Mouse (Mus musculus): Measurements from ENCODE around the gene Gm9857.

Gm9857 gene

DNA sequence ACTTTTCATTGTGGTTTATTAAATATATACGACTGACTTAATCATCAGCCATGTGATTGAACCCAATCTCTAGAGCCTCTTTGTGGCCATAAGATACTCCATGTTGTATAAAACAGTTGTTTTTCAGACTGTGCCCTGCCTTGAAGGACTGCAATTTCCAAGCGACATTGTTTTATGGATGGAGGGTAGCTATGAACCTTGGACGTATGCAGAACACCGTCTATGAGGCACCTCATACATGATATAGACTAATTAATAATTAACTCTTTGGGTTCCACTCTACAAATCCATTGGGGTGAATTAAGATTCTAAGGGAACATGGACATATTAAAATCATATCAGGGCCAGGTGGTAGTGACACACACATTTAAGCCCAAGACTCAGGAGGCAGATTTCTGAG, 14.6 kb downstream of the Gm9857 start:
- no peak for DNase-seq (ENCODE audit: low spot score in 2 of 2)

GRCm38 (mm10) chr3:108921822-108922221, 18.4 kb downstream of the Gm9857 start:
- DNase-seq (ENCODE audit: low spot score in 2 of 2) = no peak

GRCm38 (mm10) chr3:108920442-108921070, 19.7 kb downstream of the Gm9857 start:
- no peak for DNase-seq (ENCODE audit: low spot score in 2 of 2)

GRCm38 (mm10) chr3:108918852-108919251, 21.4 kb downstream of the Gm9857 start:
- DNase-seq (ENCODE audit: low spot score in 2 of 2) = no peak

GRCm38 (mm10) chr3:108917986-108918385, 22.3 kb downstream of the Gm9857 start:
- no peak for DNase-seq (ENCODE audit: low spot score in 2 of 2)

- no peak for DNase-seq (ENCODE audit: low spot score in 2 of 2)
These were observed 23.4 kb downstream of the Gm9857 start for GRCm38 (mm10) chr3:108916857-108917256.

DNA sequence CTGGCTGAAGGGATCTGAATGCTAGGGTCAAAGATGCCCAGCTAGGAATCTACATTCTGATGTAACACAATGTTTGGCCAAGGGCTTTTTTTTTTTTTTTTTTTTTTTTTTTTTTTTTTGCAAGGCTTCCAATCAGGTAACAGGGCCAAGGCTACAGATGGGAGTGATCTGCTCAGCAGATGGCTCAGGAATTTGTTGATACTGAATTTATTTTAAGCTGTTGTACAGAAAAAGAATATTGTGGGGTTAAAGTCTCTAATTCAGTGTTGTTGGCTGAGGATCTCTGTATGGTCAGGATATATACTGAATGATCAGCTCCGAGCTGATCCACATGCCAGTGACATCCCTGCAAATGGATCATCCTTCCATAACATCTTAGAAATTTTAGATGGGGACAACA, 24.2 kb downstream of the Gm9857 start:
- no peak for DNase-seq (ENCODE audit: low spot score in 2 of 2)

DNA sequence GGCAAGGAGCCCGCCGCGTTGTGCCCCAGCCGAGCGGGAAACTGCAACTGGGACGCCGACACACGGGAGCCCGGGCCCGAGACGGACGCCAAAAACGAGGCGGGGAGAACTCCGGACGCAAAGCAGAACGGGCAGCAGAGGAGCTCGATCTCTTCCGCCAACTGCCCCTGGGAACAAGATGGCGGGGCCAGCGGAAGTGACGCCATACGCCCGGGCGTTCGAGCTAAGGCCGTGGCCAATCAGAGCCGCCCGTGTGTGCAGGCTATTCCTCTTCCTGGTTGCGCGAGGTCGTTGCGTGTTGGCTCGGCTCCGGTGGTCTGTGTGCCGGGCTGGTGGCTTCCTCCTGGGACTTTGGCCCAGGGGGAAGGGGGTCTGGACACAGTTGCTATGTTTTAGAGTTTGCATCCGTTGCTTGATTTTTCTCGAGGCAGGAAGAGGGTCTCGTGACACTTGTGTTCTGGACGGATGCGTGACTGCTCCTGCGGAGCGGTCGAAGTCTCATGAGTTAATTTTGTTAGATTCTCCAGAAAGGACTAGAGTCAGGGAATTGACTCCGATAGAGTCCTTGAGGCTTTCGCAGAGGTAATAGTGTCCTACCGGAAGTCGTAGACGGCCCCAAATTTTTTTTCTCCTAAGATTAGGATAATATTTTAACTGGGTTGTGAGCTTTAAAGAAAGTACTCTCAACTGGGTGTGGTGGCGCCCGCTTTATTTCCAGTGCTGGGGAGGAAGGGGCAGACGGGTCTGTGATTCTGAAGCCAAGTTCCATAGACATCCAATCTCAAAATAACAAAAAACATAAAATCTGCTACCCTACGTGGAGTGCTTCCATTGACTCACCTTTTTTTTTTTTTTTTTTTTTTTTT, 28.5 kb downstream of the Gm9857 start, which contains the start of gene Prpf38b:
Gene Prpf38b (minus strand): TSS at position 180 of the 866 bp plus-strand sequence.
- DNase-seq (ENCODE audit: low spot score in 2 of 2) = peak; percentile 92 to 94

- peak; percentile 79 to 86 for DNase-seq (ENCODE audit: low spot score in 2 of 2)
These were observed 29.1 kb downstream of the Gm9857 start for GRCm38 (mm10) chr3:108911081-108911547.

GRCm38 (mm10) chr3:108910303-108911080, 29.8 kb downstream of the Gm9857 start:
- DNase-seq (ENCODE audit: low spot score in 2 of 2) = peak in 1 of 2 experiments; percentile 3

DNA sequence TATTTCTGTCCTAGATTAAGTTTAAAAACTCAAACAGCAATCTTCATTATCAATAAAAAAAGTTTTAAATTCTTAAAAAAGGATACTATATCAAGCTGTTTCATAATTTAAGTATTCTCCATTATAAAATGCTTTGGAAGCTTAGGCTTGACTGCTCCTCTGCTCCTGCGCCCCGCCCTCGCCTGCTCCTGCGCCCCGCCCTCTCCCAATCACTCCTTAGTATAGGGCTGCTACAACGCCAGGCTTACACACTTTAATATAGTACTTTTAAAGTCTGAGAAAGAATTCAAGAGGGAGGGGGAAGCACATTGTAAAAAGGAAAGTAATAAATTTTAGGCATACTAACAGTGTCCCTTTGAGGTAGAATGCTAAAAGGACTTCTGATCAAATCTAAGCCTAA, 37.3 kb downstream of the Gm9857 start:
- no peak for DNase-seq (ENCODE audit: low spot score in 2 of 2)

GRCm38 (mm10) chr3:108902038-108902437, 38.2 kb downstream of the Gm9857 start:
- DNase-seq (ENCODE audit: low spot score in 2 of 2) = no peak

GRCm38 (mm10) chr3:108900681-108901080, 39.6 kb downstream of the Gm9857 start:
- DNase-seq (ENCODE audit: low spot score in 2 of 2) = no peak

DNA sequence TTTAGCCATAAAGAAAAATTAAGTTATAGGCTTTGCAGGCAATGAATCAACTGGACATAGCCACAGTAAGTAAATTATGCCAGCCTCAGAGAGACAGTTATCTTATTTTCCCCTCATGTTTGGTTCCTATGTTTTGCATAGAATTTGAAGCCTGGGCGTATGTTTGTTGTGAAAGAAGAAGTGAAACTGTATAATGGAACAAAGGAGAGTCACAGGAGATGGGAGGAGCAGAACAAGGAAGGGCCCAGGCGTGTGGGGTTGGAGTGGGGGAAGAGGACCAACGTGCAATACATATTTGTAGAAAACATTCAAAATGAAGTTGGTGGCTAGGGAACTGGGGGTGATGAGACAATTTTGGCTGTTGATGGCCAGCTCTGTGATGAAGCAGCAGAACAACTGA, 40.1 kb downstream of the Gm9857 start:
- peak in 1 of 2 experiments; percentile 62 for DNase-seq (ENCODE audit: low spot score in 2 of 2)

DNA sequence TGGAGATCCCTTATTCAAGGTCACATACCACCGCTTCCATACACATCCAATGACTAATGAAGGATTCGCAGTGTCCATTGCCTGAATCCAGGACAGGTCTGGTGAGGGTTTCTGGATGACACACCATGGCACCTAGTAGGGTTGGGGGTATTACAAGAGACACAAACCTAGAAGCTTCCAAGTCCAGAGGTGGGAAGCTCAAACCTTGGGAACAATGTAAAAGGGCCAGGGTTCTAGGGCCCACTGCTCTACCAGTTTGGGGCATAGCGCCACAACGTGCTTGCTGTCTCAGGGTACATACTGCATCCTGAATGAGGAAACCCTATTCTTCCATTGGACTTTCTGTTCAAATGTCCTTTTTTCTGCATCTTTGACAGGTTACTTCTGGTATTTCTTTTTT, 41.6 kb downstream of the Gm9857 start:
- no peak for DNase-seq (ENCODE audit: low spot score in 2 of 2)

DNA sequence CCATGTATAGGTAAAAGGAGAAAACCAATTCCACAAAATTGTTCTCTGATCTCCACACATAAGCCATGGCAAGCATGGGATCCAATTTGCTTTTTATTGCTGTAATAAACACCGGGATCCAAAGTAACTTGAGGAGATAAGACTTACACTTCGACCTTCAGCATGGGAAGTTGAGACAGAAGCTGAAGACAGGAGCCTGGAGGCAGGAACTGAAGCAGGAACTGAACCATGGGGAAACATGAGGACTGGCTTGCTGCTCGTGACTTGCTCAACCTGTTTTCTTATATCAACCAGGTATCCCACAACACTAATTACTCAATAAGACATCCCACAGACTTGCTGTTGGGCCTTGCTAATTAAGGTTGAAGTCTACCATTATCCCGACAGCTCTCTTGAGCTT, 47.3 kb downstream of the Gm9857 start:
- DNase-seq (ENCODE audit: low spot score in 2 of 2) = no peak

- no peak for DNase-seq (ENCODE audit: low spot score in 2 of 2)
These were observed 48.2 kb downstream of the Gm9857 start for GRCm38 (mm10) chr3:108892080-108892479.
